Mouse (Mus musculus) 3134 (cell line): ENCODE results near the gene Fam160a2.
"Not testable (repeated sequence)": the region's sequence is repeated elsewhere in the genome, so short reads cannot be mapped to it uniquely, and the experiment has no call there.

Experiments
- DNase-seq: peaks from one replicate; pipeline ENCODE4 v3.0.0-alpha.2; 2011; ENCODE audit warnings: low spot score; ENCODE audit not compliant: insufficient read length; ENCODE audit errors: extremely low read depth

Gene Fam160a2

GRCm38 (mm10) chr7:105395131-105395820 lies 4.6 kb downstream of the Fam160a2 start:
- DNase-seq = no peak

- no peak for DNase-seq
These were observed 5.2 kb downstream of the Fam160a2 start for GRCm38 (mm10) chr7:105394606-105395005.

GRCm38 (mm10) chr7:105390236-105390635 lies 9.6 kb downstream of the Fam160a2 start:
- DNase-seq = no peak

- DNase-seq = no peak
These were observed 12.2 kb downstream of the Fam160a2 start for GRCm38 (mm10) chr7:105387696-105388095.

- DNase-seq = no peak
These were observed 19.5 kb downstream of the Fam160a2 start for GRCm38 (mm10) chr7:105380329-105380728.

- DNase-seq = no peak
These were observed 25.0 kb downstream of the Fam160a2 start, which contains the start of gene Gm5901 for GRCm38 (mm10) chr7:105374866-105375265. Gene Gm5901, plus strand, starts transcription at chr7:105375038.

- DNase-seq = no peak
These were observed 25.9 kb downstream of the Fam160a2 start for GRCm38 (mm10) chr7:105373976-105374375.

- DNase-seq = no peak
These were observed 26.3 kb downstream of the Fam160a2 start for GRCm38 (mm10) chr7:105373509-105373908.

GRCm38 (mm10) chr7:105372912-105373311 lies 26.9 kb downstream of the Fam160a2 start:
- no peak for DNase-seq

- no peak for DNase-seq
These were observed 31.3 kb downstream of the Fam160a2 start for GRCm38 (mm10) chr7:105368521-105368920.

GRCm38 (mm10) chr7:105367930-105368329 lies 31.9 kb downstream of the Fam160a2 start, which contains the start of gene Olfr692:
Gene Olfr692, plus strand, starts transcription at chr7:105368230.
- DNase-seq = no peak

- no peak for DNase-seq
These were observed 32.6 kb downstream of the Fam160a2 start for GRCm38 (mm10) chr7:105367268-105367667.

GRCm38 (mm10) chr7:105361713-105362112 lies 38.1 kb downstream of the Fam160a2 start:
- DNase-seq = no peak

GRCm38 (mm10) chr7:105356487-105356886 lies 43.4 kb downstream of the Fam160a2 start:
- DNase-seq = not testable (repeated sequence)

GRCm38 (mm10) chr7:105356064-105356463 lies 43.8 kb downstream of the Fam160a2 start:
- not testable (repeated sequence) for DNase-seq

- no peak for DNase-seq
These were observed 57.1 kb downstream of the Fam160a2 start for GRCm38 (mm10) chr7:105342752-105343151.

GRCm38 (mm10) chr7:105342170-105342569 lies 57.7 kb downstream of the Fam160a2 start, which contains the start of gene Olfr691:
Gene Olfr691, minus strand, starts transcription at chr7:105342270.
- DNase-seq = no peak

- no peak for DNase-seq
These were observed 65.8 kb downstream of the Fam160a2 start, which contains the start of gene Olfr690 for GRCm38 (mm10) chr7:105334004-105334403. Gene Olfr690, minus strand, starts transcription at chr7:105334104.

- DNase-seq = no peak
These were observed 74.6 kb downstream of the Fam160a2 start for GRCm38 (mm10) chr7:105325302-105325701.
